Mouse (Mus musculus) v-Abl transformed pro-B cells (cell line): ENCODE results near the gene Lgr5.

Experiments used
- in situ Hi-C, 2 experiments: fragments of 400-800 bp; cut with MboI; formaldehyde crosslinking; loops; one replicate each; pipeline ENCODE4 v1.15.1; 2025; ENCODE audit not compliant: unreplicated experiment in 2 of 2

The Lgr5 gene

DNA sequence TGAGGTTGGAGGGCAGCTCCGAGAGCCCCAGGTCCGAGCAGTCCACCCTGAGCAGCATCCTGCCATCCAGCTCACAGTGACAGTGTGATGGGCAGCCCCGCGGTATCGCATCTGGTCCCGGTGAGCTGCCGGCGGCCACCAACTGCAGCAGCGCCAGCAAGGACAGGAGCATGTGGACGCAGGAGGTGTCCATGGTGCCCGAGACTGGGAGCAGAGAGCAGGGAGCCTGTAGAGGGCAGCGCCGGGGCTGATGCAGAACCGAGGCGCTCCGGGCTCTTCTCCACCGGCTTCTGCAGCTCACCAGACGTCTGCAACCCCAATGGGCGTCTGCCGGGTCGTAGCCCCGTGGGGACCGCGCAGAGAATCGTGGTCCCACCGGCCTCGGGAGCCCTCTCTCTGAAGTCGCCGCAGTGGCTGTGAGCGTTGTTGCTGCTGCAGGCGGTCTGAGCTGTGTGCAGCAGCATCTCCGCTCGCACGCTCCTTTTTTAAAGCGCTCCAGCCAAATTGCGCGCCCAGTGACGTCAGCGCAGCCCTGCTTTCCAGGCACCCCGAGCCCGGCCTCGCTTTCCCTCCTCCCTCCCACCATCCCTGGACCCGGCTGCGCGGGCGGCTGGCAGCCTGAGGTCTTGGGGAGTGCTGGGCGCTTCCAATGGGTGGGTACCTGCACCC lies at the start of gene Lgr5:
Lgr5 (minus strand) TSS at position 480 of the 669 bp plus-strand sequence.
- in situ Hi-C loops: no loop called here

DNA sequence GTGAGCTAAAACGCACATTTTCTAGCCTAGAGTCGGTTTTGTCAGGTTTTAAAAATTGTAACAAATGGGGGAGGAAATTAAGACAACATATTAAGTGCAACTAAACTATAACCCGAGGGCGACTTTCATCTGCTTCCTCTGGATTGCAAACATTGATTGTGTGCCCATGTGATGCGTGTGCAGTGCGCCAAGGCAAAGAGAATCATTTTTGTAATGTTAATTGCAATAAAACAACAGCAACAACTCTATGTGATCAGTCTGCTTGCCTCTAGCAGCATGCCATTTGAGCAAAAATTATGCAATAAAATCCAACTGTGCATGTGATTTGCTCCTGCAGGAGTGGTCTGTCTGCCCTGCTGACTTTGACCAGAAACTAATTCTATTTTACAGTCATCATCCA lies 39.1 kb upstream of the Lgr5 start:
- in situ Hi-C loops: no loop called here

- in situ Hi-C loops: no loop called here
Observed at GRCm38 (mm10) chr10:115624957-115625356, 37.4 kb upstream of the Lgr5 start.

DNA sequence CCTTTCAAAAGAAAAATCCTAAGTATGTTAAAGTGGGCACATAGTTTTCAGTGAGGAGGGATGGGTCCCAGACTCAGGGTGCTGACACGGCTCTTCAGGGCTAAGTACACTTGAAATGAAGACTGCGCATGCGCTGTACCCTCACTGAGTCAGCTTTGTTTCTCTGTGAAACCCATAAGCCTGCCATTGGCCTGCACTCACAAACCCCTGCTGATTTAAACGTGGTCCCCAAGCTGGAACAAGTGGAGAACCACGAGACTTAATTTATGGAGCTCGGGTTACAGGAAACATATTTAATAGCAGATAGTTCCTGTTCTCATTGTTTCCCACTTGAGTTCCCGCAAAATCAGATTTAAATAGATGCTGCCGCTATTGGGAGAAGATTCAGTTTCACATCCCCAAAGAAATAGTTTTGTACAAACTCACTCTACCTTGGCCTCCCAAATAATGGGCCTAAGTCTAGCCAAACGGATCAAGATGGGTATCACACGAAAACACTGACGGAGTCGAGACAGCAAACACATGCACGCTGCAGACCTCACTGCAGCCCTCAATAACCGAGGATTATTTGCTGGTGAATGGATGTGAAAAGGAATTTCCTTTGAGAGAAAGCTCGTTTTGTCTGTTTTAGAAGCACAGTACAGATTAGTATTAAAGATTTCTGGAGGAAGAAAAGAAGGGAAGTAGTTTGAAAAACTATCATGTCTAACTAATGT lies 36.5 kb upstream of the Lgr5 start:
- in situ Hi-C loops: no loop called here

DNA sequence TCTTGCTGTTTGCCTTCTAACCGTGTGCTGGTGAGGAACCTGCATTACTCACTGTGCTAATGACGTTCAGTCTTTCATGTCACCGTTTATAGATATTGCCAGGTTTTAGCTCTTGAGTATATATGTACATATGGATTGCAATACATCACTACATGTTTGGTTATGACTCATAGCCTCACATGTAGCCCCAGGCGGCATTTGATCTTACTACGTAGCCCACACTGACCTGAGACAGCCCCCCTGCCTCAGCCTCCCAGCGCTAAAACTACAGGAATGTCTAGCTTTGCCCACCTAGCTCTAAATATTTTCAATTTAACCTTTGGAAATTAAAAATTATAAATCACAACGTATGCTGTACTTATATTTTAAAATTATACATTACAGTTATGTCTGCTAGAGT lies 35.9 kb upstream of the Lgr5 start:
- in situ Hi-C loops: no loop called here

DNA sequence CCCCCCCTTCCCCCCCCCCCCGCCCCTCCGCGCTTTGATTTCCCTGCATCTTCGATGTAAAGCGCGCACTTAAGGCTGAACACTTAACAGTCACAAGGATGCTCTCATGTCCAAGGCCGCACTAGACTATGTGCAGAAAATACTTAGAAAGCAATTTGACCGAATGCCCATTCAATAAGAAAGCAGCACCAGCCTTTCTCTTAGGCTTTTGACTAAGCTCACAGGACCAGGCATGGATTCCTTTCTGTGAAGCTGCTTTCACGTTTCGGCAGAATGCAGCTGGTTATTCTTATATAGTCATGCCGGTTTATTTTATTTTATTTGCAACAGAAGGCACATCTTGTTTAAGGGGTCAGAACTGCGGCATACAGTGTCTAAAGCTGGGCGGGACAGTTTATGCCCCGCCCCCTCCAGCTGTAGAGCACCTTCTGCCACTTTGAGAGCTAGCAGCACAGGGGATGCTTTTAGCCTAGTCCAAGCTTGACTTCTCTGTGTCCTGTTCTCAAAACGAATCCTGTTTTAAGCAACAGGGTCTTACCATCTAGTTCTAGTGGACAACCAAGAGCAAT lies 30.8 kb upstream of the Lgr5 start:
- in situ Hi-C loops: loop anchor here (5.0 to 10.0 kb wide), 5 partner anchors 211 to 431 kb away; partner anchors contain the start of gene Tph2 (in 1 of the 2)

DNA sequence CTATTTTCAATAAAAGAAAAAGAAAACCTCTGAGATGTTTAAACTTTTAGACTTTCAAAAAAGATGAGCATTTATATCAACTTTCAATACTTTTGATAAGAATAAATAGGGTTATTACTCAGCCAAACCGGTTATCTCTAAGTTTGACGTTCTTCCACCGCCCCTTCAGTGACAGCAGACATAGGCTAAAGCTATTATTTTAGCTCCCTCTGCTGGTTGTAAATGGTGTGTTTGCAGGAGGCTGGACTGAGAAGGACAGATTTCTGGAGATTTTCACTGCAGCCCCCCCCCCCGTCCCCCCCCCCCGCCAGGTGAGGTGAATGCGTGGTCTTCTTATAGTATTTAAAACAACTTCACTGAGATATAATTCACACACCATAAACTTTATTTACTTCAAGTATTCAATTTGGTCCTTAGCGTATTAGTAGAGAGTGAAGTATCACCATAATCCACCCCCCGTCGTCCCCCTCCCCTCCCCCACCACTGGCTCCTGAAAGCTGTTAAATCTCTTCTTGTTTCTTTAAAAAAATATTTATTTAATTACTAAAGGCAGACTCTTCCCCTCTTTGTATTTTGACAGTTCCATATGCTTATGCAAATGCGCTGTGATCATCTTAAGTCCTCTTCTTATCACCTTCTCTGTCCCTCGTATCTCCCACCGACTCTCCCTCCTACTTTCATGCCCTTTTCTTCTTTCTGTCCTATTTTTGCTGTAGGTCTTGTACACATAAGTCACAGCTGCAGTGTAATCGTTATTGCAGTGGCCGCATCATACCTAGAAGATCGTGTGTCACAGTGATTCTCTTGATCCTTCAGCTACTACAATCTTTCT lies 30.1 kb upstream of the Lgr5 start:
- in situ Hi-C loops: loop anchor here (5.0 to 10.0 kb wide), 5 partner anchors 210 to 430 kb away; partner anchors contain the start of gene Tph2 (in 1 of the 2)

GRCm38 (mm10) chr10:115595748-115596147 lies 8.2 kb upstream of the Lgr5 start:
- in situ Hi-C loops: no loop called here

DNA sequence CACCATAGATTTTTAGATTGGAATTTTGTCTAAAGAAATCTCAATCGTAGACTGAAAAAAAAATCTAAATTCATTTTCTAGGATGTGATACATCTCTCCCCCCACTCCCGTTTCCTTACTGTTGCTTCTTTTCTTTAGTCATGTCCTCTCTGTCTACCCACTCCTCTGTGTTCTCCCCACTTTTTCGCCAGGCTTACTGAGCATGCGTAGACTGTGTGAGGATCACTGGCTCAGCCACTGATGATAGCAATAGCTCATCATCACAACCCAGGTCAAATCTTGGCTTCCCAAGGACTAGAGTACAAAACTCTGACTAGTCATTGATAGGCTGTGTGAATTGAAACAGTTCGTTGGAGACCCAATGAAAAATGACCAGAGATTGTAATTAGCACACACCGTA lies 6.1 kb upstream of the Lgr5 start:
- in situ Hi-C loops: no loop called here

DNA sequence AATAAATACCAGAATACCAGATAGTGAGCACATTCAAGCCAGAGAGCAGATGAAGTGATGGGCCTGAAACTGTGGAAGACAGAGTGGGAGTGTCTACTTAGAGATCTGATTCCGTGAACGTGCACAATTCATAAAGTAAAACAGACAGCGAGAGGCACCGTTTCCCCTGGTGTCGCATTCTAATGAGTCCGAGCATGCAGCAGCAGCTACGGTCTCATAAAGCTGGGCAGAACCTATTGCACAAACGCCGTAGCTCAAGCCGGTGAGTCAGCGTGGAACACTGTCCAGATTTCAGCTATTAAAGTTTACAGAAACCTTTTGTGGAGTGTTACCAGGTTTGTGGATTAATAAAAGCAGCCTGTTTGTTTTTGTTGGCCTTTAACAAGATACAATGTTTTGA lies 5.6 kb upstream of the Lgr5 start:
- in situ Hi-C loops: no loop called here

DNA sequence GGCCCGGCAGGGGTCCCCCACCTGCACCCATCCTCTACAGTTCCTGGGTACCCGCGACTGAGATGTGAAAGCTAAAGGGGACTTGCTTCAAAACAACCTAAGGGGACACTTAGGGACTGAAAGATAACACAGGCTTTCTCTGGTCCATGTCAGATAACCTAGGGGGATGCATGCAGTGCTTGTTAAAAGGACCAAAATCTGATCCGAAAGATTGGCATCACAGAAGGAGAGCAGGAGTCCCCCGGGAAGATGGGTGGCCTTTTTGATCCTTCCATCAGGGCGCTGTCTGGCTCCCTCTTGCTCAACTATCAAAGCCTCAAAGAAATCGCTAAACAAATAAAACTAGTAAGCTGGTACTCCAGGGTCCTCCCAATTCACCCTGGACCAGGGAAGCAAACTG lies 399 bp upstream of the Lgr5 start:
- in situ Hi-C loops: no loop called here

- in situ Hi-C loops: no loop called here
Observed at GRCm38 (mm10) chr10:115586246-115587231, 1.0 kb downstream of the Lgr5 start.

- in situ Hi-C loops: no loop called here
Observed at GRCm38 (mm10) chr10:115585491-115586245, 1.9 kb downstream of the Lgr5 start.

- in situ Hi-C loops: no loop called here
Observed at GRCm38 (mm10) chr10:115584656-115585055, 2.9 kb downstream of the Lgr5 start.

DNA sequence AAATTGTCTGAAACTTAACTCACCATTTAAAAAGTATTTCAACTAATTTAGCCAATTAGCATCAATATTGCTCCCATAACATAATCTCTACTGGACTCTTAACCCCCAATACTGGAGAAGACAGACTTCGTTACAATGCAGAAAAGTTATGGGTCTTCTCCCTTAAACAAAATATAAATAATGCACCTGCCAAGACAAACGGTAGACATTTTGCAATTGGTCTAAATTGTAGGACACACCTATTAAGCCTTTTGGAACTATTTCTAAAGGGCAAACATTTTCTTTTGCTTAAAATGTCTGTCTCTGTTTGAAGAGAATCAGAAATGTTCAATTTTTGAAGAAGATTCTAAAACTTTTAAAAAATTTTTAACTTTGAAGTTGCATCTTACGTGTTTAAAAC lies 4.5 kb downstream of the Lgr5 start:
- in situ Hi-C loops: no loop called here

DNA sequence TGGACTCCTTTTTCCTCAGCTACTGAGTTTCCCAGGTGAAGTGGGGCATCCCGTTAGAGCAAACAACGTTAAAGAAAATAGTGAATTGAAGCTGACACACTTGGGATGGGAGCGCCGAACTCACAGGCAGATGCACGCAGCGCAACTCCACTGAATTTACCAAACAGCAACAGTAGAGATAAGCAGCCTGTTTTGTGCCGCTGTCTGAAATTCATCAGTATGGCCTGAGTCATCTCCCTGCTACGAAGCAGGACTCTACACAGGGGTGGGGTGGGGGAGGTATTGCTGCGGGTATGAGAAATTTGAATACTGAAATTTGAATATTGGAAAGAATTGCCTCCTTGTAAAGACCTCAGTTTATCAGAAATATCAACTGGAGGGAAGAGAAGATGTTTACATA lies 5.6 kb downstream of the Lgr5 start:
- in situ Hi-C loops: no loop called here

DNA sequence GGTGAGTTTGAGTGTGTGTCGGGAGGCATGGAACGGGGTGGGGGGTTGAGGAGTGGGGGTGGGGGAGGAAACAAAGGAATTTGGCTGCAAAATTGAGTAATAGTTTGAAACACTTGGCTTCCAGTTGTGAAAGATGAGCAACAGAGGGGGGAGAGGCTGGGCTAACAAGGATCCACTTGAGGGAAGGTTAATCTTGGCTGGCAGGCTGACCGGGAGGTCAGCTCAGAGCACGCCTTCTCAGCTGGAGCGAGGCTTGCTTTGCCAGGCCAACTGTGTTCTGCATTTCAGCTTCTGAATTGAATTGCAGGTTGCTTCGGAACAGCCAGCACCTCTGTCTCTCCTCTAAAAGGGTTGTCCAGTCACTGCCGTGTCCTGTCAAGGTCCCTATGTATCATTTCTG lies 8.1 kb downstream of the Lgr5 start:
- in situ Hi-C loops: no loop called here

DNA sequence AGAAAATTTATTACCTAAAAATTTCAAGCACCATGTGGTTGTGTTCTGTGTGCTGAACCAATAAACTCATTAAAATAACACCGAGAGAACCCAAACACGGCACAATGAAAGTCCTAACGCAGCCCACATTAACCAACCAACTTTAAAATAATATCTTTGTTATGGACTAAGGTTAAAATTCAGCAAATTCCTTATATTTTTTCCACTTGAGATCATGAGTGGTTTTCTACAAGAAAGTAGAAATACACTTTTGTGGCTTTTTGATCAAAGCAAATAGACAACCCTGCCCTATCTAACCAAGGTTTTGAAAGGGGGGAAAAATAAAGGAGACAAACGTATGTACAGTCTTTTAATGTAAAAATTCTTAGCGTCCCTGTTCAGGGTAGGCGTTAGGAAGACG lies 8.5 kb downstream of the Lgr5 start:
- in situ Hi-C loops: no loop called here
